Mouse (Mus musculus) embryonic facial prominence, embryonic 14.5 days (tissue): ENCODE data around the gene Gpr83. TPM values are rescaled to one million over a fixed set of nuclear protein-coding genes. Genes with fewer than 3 reads are reported as not detected.

ENCODE experiments used
- ATAC-seq: fragments of 200-750 bp; cut with Nextera tagmentation; 2 replicates; pipeline ENCODE4 v1.8.0; 2017; ENCODE audit warnings: low read depth, moderate number of reproducible peaks, moderate TSS enrichment
- DNase-seq: peaks from one replicate; pipeline ENCODE4 v3.0.0-alpha.2; 2015; ENCODE audit warnings: low spot score
- H3K27ac ChIP-seq: fragments of 300-500 bp; sonication (generic); replicated peaks from 2 replicates; pipeline ENCODE4 v1.5.1; 2014; ENCODE audit warnings: low read depth, mild to moderate bottlenecking, low read length, moderate library complexity
- H3K27me3 ChIP-seq: fragments of 300-500 bp; sonication (generic); replicated peaks from 2 replicates; pipeline ENCODE4 v1.6.1; 2014; ENCODE audit warnings: low read length; ENCODE audit not compliant: control insufficient read depth, insufficient read depth
- H3K36me3 ChIP-seq: fragments of 300-500 bp; sonication (generic); 2 replicates; pipeline ENCODE4 v1.6.1; 2014; ENCODE audit warnings: low read length, mixed read lengths; ENCODE audit not compliant: control insufficient read depth, insufficient read depth
- H3K4me1 ChIP-seq: fragments of 300-500 bp; sonication (generic); 2 replicates; pipeline ENCODE4 v1.6.1; 2014; ENCODE audit warnings: antibody characterized with exemption, low read length; ENCODE audit not compliant: control insufficient read depth, insufficient read depth
- H3K4me2 ChIP-seq: fragments of 300-500 bp; sonication (generic); 2 replicates; pipeline ENCODE4 v1.6.1; 2014; ENCODE audit warnings: low read depth, mild to moderate bottlenecking, low read length, moderate library complexity, mixed read lengths
- H3K4me3 ChIP-seq: fragments of 300-500 bp; sonication (generic); 2 replicates; pipeline ENCODE4 v1.5.1; 2014; ENCODE audit warnings: low read depth, mild to moderate bottlenecking, low read length
- H3K9ac ChIP-seq: fragments of 300-500 bp; sonication (generic); 2 replicates; pipeline ENCODE4 v1.6.1; 2014; ENCODE audit warnings: low read depth, mild to moderate bottlenecking, low read length, moderate library complexity, mixed read lengths
- H3K9me3 ChIP-seq: fragments of 300-500 bp; sonication (generic); 2 replicates; pipeline ENCODE4 v1.6.1; 2016; ENCODE audit warnings: low read length; ENCODE audit not compliant: control insufficient read depth
- WGBS: fragments of 180-500 bp; shearing (Covaris S2); extraction: QIAGEN DNeasy Blood & Tissue Kit; methylation state at CpG from one replicate; pipeline ENCODE4 v1.1.7; 2014; 5-methylcytosine and 5-hydroxymethylcytosine counted together
- polyA plus RNA-seq: library from polyadenylated mRNA; unstranded; fragments of >200 nt; fragmentation: Nextera tagmentation; extraction: Ambion mirVana; gene quantifications from 2 replicates; pipeline ENCODE4 v1.2.1, GENCODE M21; 2014

The Gpr83 gene
- 3.2 and 4.4 TPM in 2 replicates for polyA plus RNA-seq

DNA sequence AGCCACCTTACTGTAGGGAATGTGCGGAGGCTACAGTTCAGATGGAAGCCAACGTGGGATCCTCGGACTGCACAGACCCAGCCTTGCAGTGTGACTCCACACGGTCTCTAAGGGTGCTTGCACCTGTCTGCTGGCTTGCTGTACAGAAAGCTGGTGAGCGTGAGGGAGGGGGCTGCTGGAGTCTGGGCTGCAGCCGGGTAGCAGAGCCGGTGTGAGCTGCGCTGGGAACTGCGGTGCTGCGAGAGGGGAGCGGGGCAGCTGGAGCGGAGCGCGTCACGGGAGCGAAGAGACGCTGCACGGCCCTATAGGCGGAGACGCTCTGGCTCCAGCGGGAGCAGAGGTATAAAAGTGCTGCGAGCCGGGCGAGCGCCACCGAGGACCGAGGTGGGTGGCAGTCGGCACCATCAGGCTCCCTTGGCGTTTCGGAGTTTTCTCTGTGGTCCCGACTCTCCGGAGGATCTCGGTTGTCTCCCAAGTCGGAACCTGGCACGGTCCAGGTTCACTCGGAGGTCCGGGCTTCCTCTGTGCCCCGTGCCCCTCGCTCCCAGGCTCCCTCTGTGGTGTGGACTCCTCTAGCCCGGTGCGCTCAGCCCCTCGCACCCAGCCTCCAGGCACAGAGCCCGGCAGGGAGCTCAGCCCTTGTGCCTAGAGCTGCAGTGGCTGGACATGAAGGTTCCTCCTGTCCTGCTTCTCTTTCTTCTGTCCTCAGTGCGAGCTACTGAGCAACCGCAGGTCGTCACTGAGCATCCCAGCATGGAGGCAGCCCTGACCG lies at the start of gene Gpr83:
Gene Gpr83, plus strand, starts transcription at position 343 of the 772 bp plus-strand sequence.
- Histone ChIP-seq H3K4me3 (peak within 1 kb of the TSS; percentile 39), H3K4me2 (peak within 1 kb of the TSS; percentile 77), H3K9ac (peak within 1 kb of the TSS; percentile 58), H3K27ac (no peak within 1 kb of the TSS), H3K36me3 (no peaks in the 10 kb centered on the region), H3K4me1 (peaks cover 5% of the 10 kb centered on the region), H3K9me3 (no peaks in the 10 kb centered on the region), H3K27me3 (peaks cover 40% of the 10 kb centered on the region)
- 2% methylated on average over 39 of the region's 47 CpGs for WGBS
- peak; percentile 64 for DNase-seq
- ATAC-seq = peak; percentile 94

DNA sequence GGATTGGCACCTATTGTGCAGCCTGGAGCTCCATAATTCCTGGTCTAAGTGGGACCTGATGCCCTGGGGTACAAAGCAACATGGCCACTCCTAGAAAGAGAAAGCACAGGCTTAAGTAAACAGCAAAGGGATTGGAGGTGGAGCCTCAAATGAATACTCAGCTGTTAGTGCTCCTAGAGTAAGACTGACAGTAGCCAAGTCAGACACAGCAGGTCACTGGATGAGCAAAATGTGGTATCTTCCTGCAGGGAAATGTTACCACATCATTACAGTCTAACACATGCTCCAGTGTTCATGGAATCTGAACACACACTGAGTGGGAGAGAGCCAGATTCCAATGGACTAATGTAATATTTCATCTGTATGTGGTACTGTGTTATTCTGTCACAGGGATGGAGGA lies 38.6 kb upstream of the Gpr83 start:
- no peak for DNase-seq
- Histone ChIP-seq H3K9me3 (no peaks in the 10 kb centered on the region), H3K4me2 (no peak overlapping the region), H3K27ac (no peak overlapping the region), H3K4me1 (no peaks in the 10 kb centered on the region), H3K9ac (no peak overlapping the region), H3K27me3 (no peaks in the 10 kb centered on the region), H3K36me3 (peaks cover 85% of the 10 kb centered on the region), H3K4me3 (no peak overlapping the region)
- ATAC-seq = no peak

DNA sequence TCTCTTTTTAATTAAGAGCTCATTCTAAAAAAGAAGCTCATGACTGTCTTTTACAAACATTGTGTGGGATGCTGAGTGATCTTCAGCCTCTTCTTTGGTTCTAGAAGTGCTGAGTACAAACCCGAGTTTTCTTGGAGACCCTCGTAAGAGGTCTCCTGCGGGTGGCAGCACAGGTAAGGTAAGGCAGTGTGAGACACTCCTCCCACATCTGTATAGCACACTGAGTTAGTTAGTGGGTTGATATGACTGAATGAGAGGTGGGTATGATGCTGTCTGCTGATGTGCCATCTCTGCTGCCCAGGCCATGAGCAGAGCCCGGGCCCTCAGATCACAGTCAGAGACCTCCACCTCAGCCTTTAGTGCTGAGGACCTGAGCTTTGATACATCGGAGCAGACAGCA lies 35.2 kb upstream of the Gpr83 start:
- no peaks in the 10 kb centered on the region for H3K9me3 ChIP-seq
- 84% methylated on average over 5 of the region's 5 CpGs for WGBS
- no peaks in the 10 kb centered on the region for H3K27me3 ChIP-seq
- peaks cover 66% of the 10 kb centered on the region for H3K36me3 ChIP-seq
- no peak overlapping the region for H3K9ac ChIP-seq
- no peak overlapping the region for H3K4me2 ChIP-seq
- no peak overlapping the region for H3K27ac ChIP-seq
- no peaks in the 10 kb centered on the region for H3K4me1 ChIP-seq
- no peak overlapping the region for H3K4me3 ChIP-seq
- DNase-seq = no peak
- ATAC-seq = no peak

DNA sequence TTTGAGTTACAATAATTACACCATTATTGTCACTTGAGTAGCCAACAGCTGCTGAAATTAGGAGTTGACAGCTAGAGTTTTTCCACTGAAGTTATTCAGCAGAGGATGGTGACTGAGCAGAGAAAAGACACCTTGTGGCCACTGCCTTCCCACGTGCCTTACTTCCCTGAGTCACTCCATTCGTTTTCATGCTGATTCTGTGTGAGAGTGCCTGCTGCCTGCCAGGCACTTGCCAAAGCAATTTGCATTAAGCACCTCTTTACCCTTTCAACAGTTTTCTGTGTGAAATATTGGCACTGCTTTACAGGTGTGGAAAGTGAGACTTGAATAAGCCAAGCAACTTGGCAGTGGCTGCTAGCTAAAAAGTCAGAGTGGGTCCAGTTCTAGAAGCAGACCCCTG lies 32.1 kb upstream of the Gpr83 start:
- H3K36me3 ChIP-seq = peaks cover 62% of the 10 kb centered on the region

DNA sequence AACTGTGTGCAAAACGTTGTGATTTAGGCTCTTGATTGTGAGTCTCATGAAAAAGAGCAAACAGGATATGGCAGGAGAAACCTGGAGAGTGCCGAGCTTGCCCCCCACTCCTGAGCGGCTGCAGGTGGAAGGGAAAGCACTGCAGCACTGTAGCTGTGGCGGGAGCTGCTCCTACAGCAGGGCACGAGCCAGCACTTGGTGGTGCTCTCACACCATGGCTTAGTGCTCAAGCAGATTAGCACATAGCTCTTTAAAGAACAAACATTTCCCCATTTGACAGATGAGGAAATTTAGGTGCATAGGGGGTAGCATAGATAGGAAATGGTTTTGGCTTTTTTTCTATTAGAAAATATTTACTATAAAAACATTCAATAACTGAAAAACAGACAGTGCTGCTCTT lies 28.0 kb upstream of the Gpr83 start:
- no peak overlapping the region for H3K9ac ChIP-seq
- no peaks in the 10 kb centered on the region for H3K9me3 ChIP-seq
- ATAC-seq (no peak), DNase-seq (no peak)
- no peaks in the 10 kb centered on the region for H3K4me1 ChIP-seq
- WGBS = 77% methylated on average over 5 of the region's 5 CpGs
- no peak overlapping the region for H3K4me2 ChIP-seq
- H3K27ac ChIP-seq = no peak overlapping the region
- no peaks in the 10 kb centered on the region for H3K27me3 ChIP-seq
- peaks cover 71% of the 10 kb centered on the region for H3K36me3 ChIP-seq
- no peak overlapping the region for H3K4me3 ChIP-seq

More for the DNA sequence above, 32.1 kb upstream of the Gpr83 start:
- H3K27ac ChIP-seq = no peak overlapping the region
- DNase-seq (no peak), ATAC-seq (no peak)
- no peak overlapping the region for H3K4me2 ChIP-seq
- no peak overlapping the region for H3K4me3 ChIP-seq
- H3K9ac ChIP-seq = no peak overlapping the region
- no peaks in the 10 kb centered on the region for H3K4me1 ChIP-seq
- WGBS = 76% methylated on average over 2 of the region's 2 CpGs
- no peaks in the 10 kb centered on the region for H3K9me3 ChIP-seq
- H3K27me3 ChIP-seq = no peaks in the 10 kb centered on the region

DNA sequence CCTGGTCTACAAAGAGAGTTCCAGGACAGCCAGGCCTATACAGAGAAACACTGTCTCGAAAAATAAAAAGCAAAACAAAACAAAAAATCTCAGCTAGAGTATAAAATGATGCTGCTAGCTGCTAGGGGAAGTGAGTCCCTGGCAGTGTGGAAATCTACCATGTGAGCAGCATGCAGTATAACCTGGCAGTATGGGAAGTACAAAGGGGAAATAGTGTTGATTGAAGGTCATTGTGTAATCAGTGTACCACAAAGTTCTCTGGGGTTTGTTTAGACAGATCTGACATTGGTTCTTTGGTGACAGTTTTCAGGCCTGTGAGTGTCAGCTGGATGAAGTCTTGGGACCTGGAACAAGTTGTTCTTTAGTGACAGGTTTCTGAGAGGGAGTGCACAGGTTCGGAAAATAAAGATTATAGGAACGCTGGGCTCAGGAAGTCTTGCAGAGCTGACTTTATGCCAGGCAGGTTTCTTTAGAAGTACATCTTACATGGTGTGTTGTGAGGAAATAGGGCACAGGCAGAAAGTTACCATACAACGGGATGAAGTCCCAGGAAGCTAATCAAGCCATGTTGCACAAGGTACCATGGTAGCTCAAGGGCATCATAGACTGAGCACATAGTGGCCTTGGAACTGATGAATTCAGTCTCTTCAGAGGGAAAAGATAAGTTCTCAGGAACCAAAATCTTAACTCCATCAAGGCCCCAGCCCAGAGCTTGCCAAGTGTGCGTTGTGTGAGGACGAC lies 24.5 kb upstream of the Gpr83 start:
- Histone ChIP-seq H3K4me2 (no peak overlapping the region), H3K27me3 (no peaks in the 10 kb centered on the region), H3K4me3 (no peak overlapping the region), H3K27ac (no peak overlapping the region), H3K9ac (no peak overlapping the region), H3K36me3 (peaks cover 55% of the 10 kb centered on the region), H3K4me1 (no peaks in the 10 kb centered on the region), H3K9me3 (no peaks in the 10 kb centered on the region)
- WGBS = 91% methylated on average over 6 of the region's 6 CpGs
- DNase-seq (no peak), ATAC-seq (no peak)

DNA sequence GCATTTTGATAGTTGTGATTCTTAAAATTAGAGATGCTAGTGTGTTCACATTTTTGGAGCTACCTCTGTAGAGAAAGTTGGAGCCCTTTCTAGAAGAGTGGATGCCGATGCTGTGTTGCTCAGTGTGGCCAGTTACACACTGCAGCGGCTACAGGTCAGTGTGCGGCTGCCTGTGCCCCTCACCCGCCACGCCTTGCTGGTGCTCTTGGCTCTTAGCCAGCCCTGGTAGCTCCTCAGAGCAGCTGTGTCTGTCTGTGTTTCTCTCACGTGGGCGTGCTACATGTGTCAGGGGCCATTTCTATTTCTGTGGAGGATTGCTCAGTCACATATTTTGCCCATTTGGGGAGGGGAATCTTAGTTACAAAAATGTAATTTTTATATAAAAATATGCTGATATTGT lies 20.5 kb upstream of the Gpr83 start:
- H3K27me3 ChIP-seq = no peaks in the 10 kb centered on the region
- H3K27ac ChIP-seq = no peak overlapping the region
- ATAC-seq (peak; percentile 67; the same call in 1 of the 2 replicates), DNase-seq (peak; percentile 73)
- H3K9ac ChIP-seq = no peak overlapping the region
- no peaks in the 10 kb centered on the region for H3K9me3 ChIP-seq
- H3K4me3 ChIP-seq = no peak overlapping the region
- WGBS = 41% methylated on average over 7 of the region's 7 CpGs
- peaks cover 21% of the 10 kb centered on the region for H3K36me3 ChIP-seq
- no peak overlapping the region for H3K4me2 ChIP-seq
- H3K4me1 ChIP-seq = no peaks in the 10 kb centered on the region

DNA sequence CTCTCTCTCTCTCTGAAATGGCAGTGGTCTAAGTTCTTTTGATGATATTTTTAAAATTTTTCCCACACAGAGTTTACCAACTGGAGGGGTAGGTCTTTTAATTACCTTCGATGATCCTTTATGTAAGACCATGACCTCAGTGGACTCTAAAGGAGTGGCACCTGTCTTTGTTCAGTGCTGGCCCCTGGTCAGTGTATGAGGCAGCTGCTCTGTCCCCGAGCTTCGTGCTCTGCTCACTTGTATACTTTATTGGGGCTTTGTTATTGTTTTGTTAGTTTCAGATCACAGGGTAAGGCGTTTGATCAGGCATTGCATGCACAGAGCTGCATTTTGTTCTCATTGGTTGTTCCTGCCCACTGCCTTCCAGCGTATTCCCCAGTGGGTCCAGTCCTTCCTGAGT lies 20.0 kb upstream of the Gpr83 start:
- no peak overlapping the region for H3K4me3 ChIP-seq
- DNase-seq (no peak), ATAC-seq (0 out of 2 replicates have a peak, but pooled peaks have one; percentile 30)
- no peaks in the 10 kb centered on the region for H3K27me3 ChIP-seq
- no peak overlapping the region for H3K9ac ChIP-seq
- H3K9me3 ChIP-seq = no peaks in the 10 kb centered on the region
- no peak overlapping the region for H3K4me2 ChIP-seq
- H3K27ac ChIP-seq = no peak overlapping the region
- H3K4me1 ChIP-seq = no peaks in the 10 kb centered on the region
- WGBS = 70% methylated on average over 5 of the region's 5 CpGs
- peaks cover 16% of the 10 kb centered on the region for H3K36me3 ChIP-seq
